Mouse (Mus musculus): ENCODE measurements around the gene Agbl3.

DNA sequence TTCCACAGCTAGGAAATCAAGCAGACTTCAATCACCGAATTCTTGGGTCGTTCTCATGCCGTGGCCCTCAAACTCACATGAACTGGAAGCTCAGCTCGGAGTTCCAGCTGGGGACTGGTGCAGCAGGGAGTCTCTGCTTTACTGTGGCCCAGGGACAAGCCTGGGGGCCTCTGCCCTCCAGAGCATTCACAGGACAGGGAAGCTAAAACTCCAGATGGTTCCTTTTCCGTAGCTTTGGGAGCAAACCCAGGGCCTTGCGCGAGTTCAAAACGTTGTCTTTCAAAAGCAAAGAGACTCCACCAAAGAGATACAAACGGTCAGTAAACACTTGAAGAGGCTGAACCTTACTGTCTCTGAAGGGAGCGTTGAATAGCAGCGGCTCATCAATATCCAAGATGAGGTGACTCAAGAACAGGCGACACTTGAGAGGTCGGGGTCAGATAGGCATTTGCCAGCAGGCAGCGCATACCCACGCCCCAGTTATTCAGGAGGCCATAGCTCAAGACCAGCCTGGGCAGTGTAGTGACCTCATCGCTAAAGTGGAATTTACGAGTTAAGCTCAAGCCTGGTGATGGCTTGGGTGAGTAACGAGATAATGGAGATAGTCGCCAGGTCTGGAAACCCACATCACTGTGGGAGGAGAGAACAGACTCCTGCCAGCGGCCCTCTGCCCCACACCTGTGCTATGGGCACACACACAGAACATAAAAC lies 88.4 kb downstream of the Agbl3 start:
- TF ChIP-seq CTCF (IDR thresholded peaks at IDR 0.05; ENCODE audit: insufficient read depth, low read length) (no peak), POLR2A (IDR thresholded peaks at IDR 0.05; ENCODE audit: borderline replicate concordance, extremely low read depth, low read depth, low read length) (no peak)

Measured in lung, adult 2 months (tissue).